Mouse (Mus musculus) forebrain, embryonic 14.5 days (tissue): ENCODE data around the gene Arfip1. TPM values are rescaled to one million over a fixed set of nuclear protein-coding genes. Genes with fewer than 3 reads are reported as not detected.

Experiments
- ATAC-seq: fragments of 200-750 bp; cut with Nextera tagmentation; 2 replicates; pipeline ENCODE4 v1.8.0; 2017; ENCODE audit warnings: mild to moderate bottlenecking, moderate library complexity
- DNase-seq: peaks from one replicate; pipeline ENCODE4 v3.0.0-alpha.2; 2015; ENCODE audit warnings: low spot score
- H3K27ac ChIP-seq: fragments of 300-500 bp; sonication (generic); 2 replicates; pipeline ENCODE4 v1.5.1; 2014; ENCODE audit warnings: low read depth, mild to moderate bottlenecking, control low read depth, low read length, moderate library complexity
- H3K27me3 ChIP-seq: fragments of 300-500 bp; sonication (generic); replicated peaks from 2 replicates; pipeline ENCODE4 v1.6.1; 2014; ENCODE audit warnings: low read length, control low read depth, mixed read lengths; ENCODE audit not compliant: control insufficient read depth, insufficient read depth
- H3K36me3 ChIP-seq: fragments of 300-500 bp; sonication (generic); 2 replicates; pipeline ENCODE4 v1.6.1; 2014; ENCODE audit warnings: low read length, control low read depth; ENCODE audit not compliant: control insufficient read depth, insufficient read depth
- H3K4me1 ChIP-seq: fragments of 300-500 bp; sonication (generic); 2 replicates; pipeline ENCODE4 v1.6.1; 2014; ENCODE audit warnings: antibody characterized with exemption, low read length, control low read depth; ENCODE audit not compliant: control insufficient read depth, insufficient read depth
- H3K4me2 ChIP-seq: fragments of 300-500 bp; sonication (generic); 2 replicates; pipeline ENCODE4 v1.6.1; 2014; ENCODE audit warnings: mild to moderate bottlenecking, control low read depth, low read length
- H3K4me3 ChIP-seq: fragments of 300-500 bp; sonication (generic); 2 replicates; pipeline ENCODE4 v1.5.1; 2014; ENCODE audit warnings: low read depth, low read length, control low read depth
- H3K9ac ChIP-seq: fragments of 300-500 bp; sonication (generic); 2 replicates; pipeline ENCODE4 v1.6.1; 2014; ENCODE audit warnings: mild to moderate bottlenecking, low read length, control low read depth, moderate library complexity
- H3K9me3 ChIP-seq: fragments of 300-500 bp; sonication (generic); replicated peaks from 2 replicates; pipeline ENCODE4 v1.6.1; 2016; ENCODE audit warnings: low read length, control low read depth, mixed read lengths; ENCODE audit not compliant: control insufficient read depth
- WGBS: fragments of 180-500 bp; shearing (Covaris S2); extraction: QIAGEN DNeasy Blood & Tissue Kit; methylation state at CpG from one replicate; pipeline ENCODE4 v1.1.7; 2014; 5-methylcytosine and 5-hydroxymethylcytosine counted together
- polyA plus RNA-seq: library from polyadenylated mRNA; unstranded; fragments of >200 nt; fragmentation: Nextera tagmentation; extraction: Ambion mirVana; gene quantifications from 2 replicates; pipeline ENCODE4 v1.2.1, GENCODE M21; 2014

Gene Arfip1
- polyA plus RNA-seq, 1 experiment from 2014 or later = 24.2 TPM

DNA sequence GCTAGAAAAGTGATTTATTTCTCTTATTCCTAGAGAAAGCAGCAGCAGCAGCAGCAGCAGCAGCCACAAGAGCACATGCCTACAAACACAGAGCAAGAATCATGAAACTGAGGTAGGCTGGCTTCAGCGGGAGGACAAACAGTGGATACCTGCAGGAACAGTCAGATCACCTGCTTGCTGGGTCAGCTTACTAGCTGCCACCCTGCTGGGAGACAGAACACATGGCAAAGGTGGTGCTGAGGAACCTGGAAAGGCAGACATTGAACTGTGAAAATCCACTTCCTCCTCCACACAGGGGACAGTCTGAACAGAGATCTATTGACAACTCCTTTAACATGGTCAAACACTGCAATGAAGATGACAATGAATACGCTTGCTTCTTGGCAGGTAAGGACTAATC is 53.4 kb downstream of the Arfip1 start:
- DNase-seq (no peak), ATAC-seq (no peak)
- no peaks in the 10 kb centered on the region for H3K27me3 ChIP-seq
- no peaks in the 10 kb centered on the region for H3K9me3 ChIP-seq
- no peak overlapping the region for H3K27ac ChIP-seq
- 76% methylated on average over 2 of the region's 2 CpGs for WGBS
- no peak overlapping the region for H3K4me3 ChIP-seq
- no peak overlapping the region for H3K4me2 ChIP-seq
- no peak overlapping the region for H3K9ac ChIP-seq
- 0 out of 2 replicates have a peak, but pooled peaks cover 4% of the 10 kb centered on the region for H3K36me3 ChIP-seq
- no peaks in the 10 kb centered on the region for H3K4me1 ChIP-seq

DNA sequence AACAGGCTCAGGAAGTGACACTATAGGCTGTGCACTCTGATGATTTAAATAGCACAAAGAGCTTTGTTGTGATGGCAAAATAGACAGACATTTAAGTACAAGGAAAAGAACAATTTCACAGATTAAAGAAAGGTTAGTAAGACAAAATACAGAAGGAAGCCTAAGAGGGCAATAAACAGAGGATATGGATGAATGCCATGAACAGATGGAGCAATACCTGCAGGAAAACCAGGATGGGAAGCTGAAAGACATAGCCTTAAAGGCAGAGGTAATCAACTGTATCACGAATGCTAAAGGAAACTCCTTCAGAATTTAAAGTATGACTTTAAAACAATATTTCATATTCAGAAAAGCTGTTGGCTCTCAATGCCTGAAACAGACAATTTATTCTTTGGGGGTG is 57.5 kb downstream of the Arfip1 start:
- H3K4me3 ChIP-seq = no peak overlapping the region
- no peak overlapping the region for H3K4me2 ChIP-seq
- H3K27ac ChIP-seq = no peak overlapping the region
- H3K36me3 ChIP-seq = 0 out of 2 replicates have a peak, but pooled peaks cover 4% of the 10 kb centered on the region
- ATAC-seq (no peak), DNase-seq (no peak)
- no peaks in the 10 kb centered on the region for H3K4me1 ChIP-seq
- no peaks in the 10 kb centered on the region for H3K9me3 ChIP-seq
- H3K9ac ChIP-seq = no peak overlapping the region
- no peaks in the 10 kb centered on the region for H3K27me3 ChIP-seq
- WGBS = 89% methylated on average over 1 of the region's 1 CpGs

GRCm38 (mm10) chr3:84516163-84516562 is 66.3 kb downstream of the Arfip1 start:
- 100% methylated on average over 3 of the region's 3 CpGs for WGBS

DNA sequence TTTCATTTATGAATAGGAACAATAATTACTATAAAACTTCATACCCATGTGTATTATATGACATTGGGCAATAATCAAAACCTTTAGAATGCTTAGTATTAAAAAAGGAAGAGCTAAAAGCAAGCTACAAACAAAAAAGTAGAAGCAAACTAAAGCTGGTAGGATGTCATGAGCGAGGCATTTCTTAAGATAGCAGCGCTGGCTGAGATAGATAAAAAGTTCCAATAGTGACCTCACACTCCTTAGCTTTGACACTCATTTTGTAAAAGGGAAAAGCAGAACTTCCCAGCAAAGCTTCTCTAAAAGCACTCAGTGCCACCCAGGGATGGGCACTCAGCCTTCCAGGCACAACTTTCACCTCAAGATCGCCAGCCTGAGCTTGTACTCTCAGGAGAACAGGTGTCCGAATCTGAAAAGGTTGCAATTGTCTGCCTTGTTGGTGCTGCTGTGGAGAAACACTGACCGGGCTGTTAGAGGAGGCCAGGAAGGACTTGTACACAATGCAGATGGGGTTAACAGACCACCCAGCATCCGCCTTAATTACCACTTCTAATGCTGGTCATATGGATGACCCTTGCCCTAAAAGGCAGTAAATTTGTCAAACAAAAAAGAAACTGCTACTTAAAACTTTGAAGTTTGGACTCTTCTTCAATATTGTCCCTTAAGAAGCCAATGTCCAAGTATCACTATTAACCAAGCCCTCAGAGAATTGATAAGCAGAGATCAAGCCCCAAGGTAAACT is 69.5 kb downstream of the Arfip1 start:
- Histone ChIP-seq H3K9me3 (no peaks in the 10 kb centered on the region), H3K27ac (no peak overlapping the region), H3K36me3 (no peaks in the 10 kb centered on the region), H3K27me3 (no peaks in the 10 kb centered on the region), H3K4me2 (no peak overlapping the region), H3K9ac (no peak overlapping the region), H3K4me1 (no peaks in the 10 kb centered on the region), H3K4me3 (no peak overlapping the region)
- DNase-seq (no peak), ATAC-seq (no peak)
- WGBS = 65% methylated on average over 6 of the region's 6 CpGs

More at GRCm38 (mm10) chr3:84516163-84516562, 66.3 kb downstream of the Arfip1 start:
- H3K9me3 ChIP-seq = no peaks in the 10 kb centered on the region
- ATAC-seq (no peak), DNase-seq (no peak)
- H3K27ac ChIP-seq = no peak overlapping the region
- no peak overlapping the region for H3K4me2 ChIP-seq
- no peak overlapping the region for H3K4me3 ChIP-seq
- H3K27me3 ChIP-seq = no peaks in the 10 kb centered on the region
- H3K36me3 ChIP-seq = peaks cover 4% of the 10 kb centered on the region; the same call in 1 of the 2 replicates
- H3K4me1 ChIP-seq = no peaks in the 10 kb centered on the region
- no peak overlapping the region for H3K9ac ChIP-seq

GRCm38 (mm10) chr3:84505193-84505592 is 77.2 kb downstream of the Arfip1 start:
- no peaks in the 10 kb centered on the region for H3K27me3 ChIP-seq
- no peak overlapping the region for H3K9ac ChIP-seq
- 89% methylated on average over 4 of the region's 4 CpGs for WGBS

DNA sequence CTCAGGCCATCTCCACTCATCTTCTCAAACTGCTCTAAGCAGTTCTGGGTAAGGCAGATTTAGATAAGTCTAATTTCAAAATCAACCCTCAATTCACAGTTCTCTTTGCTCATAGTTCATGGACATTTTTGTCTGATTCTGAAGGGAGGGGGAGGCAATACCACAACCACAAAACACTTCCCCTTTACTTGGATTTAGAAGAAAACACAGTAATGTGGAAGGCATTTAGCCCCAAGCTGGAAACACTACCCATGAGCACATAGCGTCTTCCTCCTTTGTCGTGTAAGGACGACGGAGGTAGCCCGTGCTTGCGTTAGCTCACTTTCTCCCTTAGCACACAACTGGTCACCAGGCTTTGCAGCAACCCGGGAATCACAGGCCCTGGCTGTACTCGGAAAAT is 78.1 kb downstream of the Arfip1 start:
- no peak overlapping the region for H3K4me2 ChIP-seq
- H3K9me3 ChIP-seq = no peaks in the 10 kb centered on the region
- H3K36me3 ChIP-seq = 0 out of 2 replicates have a peak, but pooled peaks cover 5% of the 10 kb centered on the region
- no peaks in the 10 kb centered on the region for H3K27me3 ChIP-seq
- DNase-seq (no peak), ATAC-seq (no peak)
- H3K9ac ChIP-seq = no peak overlapping the region
- no peak overlapping the region for H3K4me3 ChIP-seq
- WGBS = 92% methylated on average over 8 of the region's 8 CpGs
- no peaks in the 10 kb centered on the region for H3K4me1 ChIP-seq
- no peak overlapping the region for H3K27ac ChIP-seq

More at GRCm38 (mm10) chr3:84505193-84505592, 77.2 kb downstream of the Arfip1 start:
- Histone ChIP-seq H3K4me2 (no peak overlapping the region), H3K4me1 (no peaks in the 10 kb centered on the region), H3K9me3 (no peaks in the 10 kb centered on the region), H3K36me3 (0 out of 2 replicates have a peak, but pooled peaks cover 5% of the 10 kb centered on the region), H3K27ac (no peak overlapping the region), H3K4me3 (no peak overlapping the region)
- ATAC-seq = no peak
- no peak for DNase-seq

DNA sequence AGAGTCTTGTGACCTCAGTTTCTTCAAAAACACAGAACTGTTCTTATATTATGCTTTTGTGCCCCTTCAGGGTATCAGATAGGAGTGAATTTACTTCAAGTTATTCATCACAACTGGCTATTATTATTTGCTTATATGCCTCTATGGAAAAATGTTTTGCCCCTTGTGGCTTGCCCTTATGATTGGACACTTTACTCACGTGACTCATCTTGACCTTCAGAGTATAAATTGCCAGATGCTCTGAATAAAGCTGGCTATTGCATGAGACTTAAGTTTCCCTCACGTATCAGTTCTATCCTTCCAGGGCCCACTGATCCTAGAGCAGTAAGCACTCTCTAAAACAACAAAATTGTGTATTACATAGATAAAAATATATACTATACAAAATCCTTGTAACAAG is 80.3 kb downstream of the Arfip1 start:
- H3K27me3 ChIP-seq = no peaks in the 10 kb centered on the region
- H3K9me3 ChIP-seq = no peaks in the 10 kb centered on the region
- H3K4me1 ChIP-seq = no peaks in the 10 kb centered on the region
- no peak overlapping the region for H3K4me2 ChIP-seq
- H3K27ac ChIP-seq = no peak overlapping the region
- no peak overlapping the region for H3K4me3 ChIP-seq
- H3K9ac ChIP-seq = no peak overlapping the region
- DNase-seq (no peak), ATAC-seq (no peak)
- WGBS = 78% methylated on average over 2 of the region's 2 CpGs
- H3K36me3 ChIP-seq = 0 out of 2 replicates have a peak, but pooled peaks cover 5% of the 10 kb centered on the region

DNA sequence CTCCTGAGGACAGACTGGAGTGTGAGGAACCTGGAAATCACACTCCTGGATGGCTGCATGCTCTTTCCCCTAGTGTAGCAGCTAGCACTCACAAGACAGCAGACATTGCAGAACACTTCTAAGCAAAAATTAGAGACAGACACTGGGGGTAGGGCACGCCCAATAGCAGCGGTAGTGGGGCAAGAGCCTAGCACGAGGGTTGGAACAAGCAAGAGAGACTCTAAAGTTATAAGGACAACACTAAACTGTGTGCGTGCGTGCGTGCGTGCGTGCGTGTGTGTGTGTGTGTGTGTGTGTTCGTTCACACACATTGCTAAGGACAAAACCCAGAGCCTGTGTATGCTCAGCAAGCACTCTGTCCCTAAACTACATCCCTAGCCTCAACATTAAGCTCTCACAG is 81.9 kb downstream of the Arfip1 start:
- ATAC-seq (no peak), DNase-seq (no peak)
- WGBS = 78% methylated on average over 10 of the region's 10 CpGs
- Histone ChIP-seq H3K4me2 (no peak overlapping the region), H3K4me3 (no peak overlapping the region), H3K36me3 (0 out of 2 replicates have a peak, but pooled peaks cover 5% of the 10 kb centered on the region), H3K4me1 (no peaks in the 10 kb centered on the region), H3K27ac (no peak overlapping the region), H3K27me3 (no peaks in the 10 kb centered on the region), H3K9ac (no peak overlapping the region), H3K9me3 (no peaks in the 10 kb centered on the region)

GRCm38 (mm10) chr3:84497718-84498117 is 84.7 kb downstream of the Arfip1 start:
- no peak for ATAC-seq
- no peaks in the 10 kb centered on the region for H3K4me1 ChIP-seq
- WGBS = 88% methylated on average over 11 of the region's 11 CpGs

More at GRCm38 (mm10) chr3:84497718-84498117, 84.7 kb downstream of the Arfip1 start:
- Histone ChIP-seq H3K36me3 (no peaks in the 10 kb centered on the region), H3K4me2 (no peak overlapping the region), H3K27me3 (no peaks in the 10 kb centered on the region), H3K9ac (no peak overlapping the region), H3K27ac (no peak overlapping the region), H3K9me3 (no peaks in the 10 kb centered on the region), H3K4me3 (no peak overlapping the region)
- DNase-seq = no peak
